Comparison of ENCODE assay signal across 20 mouse cellular contexts in genomic region chr7:120106356-120106755, GRCm38 (mm10). TPM values are rescaled to one million over a fixed set of nuclear protein-coding genes. Genes with fewer than 3 reads are reported as not detected.
A peak's percentile ranks its signal among the peaks of the same experiment; 100 is the strongest.
DNase-seq lines count a peak whose midpoint lies in the region; TF ChIP-seq lines count a peak whose summit lies in the region.
"Had no signal": no experiment of that assay in that cellular context is flagged by ENCODE, and none has a peak within 500 bp of the region (broad histone marks: within the 10 kb centered on the region; RNA-seq: fewer than 3 reads in every experiment).

No protein-coding gene starts in this region.

- peaks cover 9% of the 10 kb centered on the region; the same call in 1 of the 2 replicates for H3K36me3 ChIP-seq in heart, adult 2 months (ENCODE audit: control insufficient read depth, insufficient read depth, low read length)
- H3K36me3 ChIP-seq: hindbrain, embryonic 13.5 days; liver, embryonic 15.5 days; midbrain, embryonic 12.5 days; neural tube, embryonic 15.5 days had no signal

- H3K27ac ChIP-seq in heart, adult 2 months, result no peak overlapping the region
- H3K27ac ChIP-seq: gastrocnemius, adult 2 months; hindbrain, embryonic 13.5 days; limb, embryonic 13.5 days; liver, embryonic 15.5 days; macrophage; midbrain, embryonic 12.5 days; neural tube, embryonic 15.5 days had no signal

- TF ChIP-seq POLR2A in heart, adult 2 months (IDR thresholded peaks at IDR 0.05; ENCODE audit: insufficient read depth, low read depth, low read length), result no peak

- no peak overlapping the region for H3K4me3 ChIP-seq in heart, adult 2 months
- H3K4me3 ChIP-seq: gastrocnemius, adult 2 months; hindbrain, embryonic 13.5 days; limb, embryonic 13.5 days; liver, embryonic 15.5 days; midbrain, embryonic 12.5 days; neural tube, embryonic 15.5 days had no signal

- peaks cover 1% of the 10 kb centered on the region; the same call in 1 of the 2 replicates for H3K4me1 ChIP-seq in heart, adult 2 months (ENCODE audit: control insufficient read depth, insufficient read depth, low read length)

- intact Hi-C loops in heart, adult 2 months (cut with DNase I), result no loop called here

- TF ChIP-seq EP300 in heart, adult 2 months (IDR thresholded peaks at IDR 0.05; ENCODE audit: insufficient read depth, low read depth, low read length), result no peak

- no peaks in the 10 kb centered on the region for H3K27me3 ChIP-seq in heart, adult 2 months (ENCODE audit: control insufficient read depth, insufficient read depth, low read length)
- H3K27me3 ChIP-seq: limb, embryonic 13.5 days; neural tube, embryonic 15.5 days had no signal

- H3K9ac ChIP-seq in heart, adult 2 months (ENCODE audit: low read depth, low read length), result no peak overlapping the region
- H3K9ac ChIP-seq: hindbrain, embryonic 13.5 days; limb, embryonic 13.5 days; liver, embryonic 15.5 days; midbrain, embryonic 12.5 days; neural tube, embryonic 15.5 days had no signal

- WGBS in heart, adult 2 months, result 10% methylated on average over 2 of the region's 2 CpGs

- no peak for TF ChIP-seq CTCF in heart, adult 2 months (IDR thresholded peaks at IDR 0.05)

- no peaks in the 10 kb centered on the region for H3K79me2 ChIP-seq in heart, adult 2 months (replicated peaks; ENCODE audit: control insufficient read depth, insufficient read depth, low read length)

- peak; percentile 53 for DNase-seq in heart, adult 8-10 months (ENCODE audit: low spot score)
- no peak for DNase-seq in heart, adult 2 months
- peak; percentile 29 for DNase-seq in kidney, postnatal 14 days
- DNase-seq in kidney, adult 11 months, result no peak
- peak; percentile 40 for DNase-seq in NIH3T3 (ENCODE audit: low read depth)
- DNase-seq in brain, adult 2 months (ENCODE audit: low read depth, low spot score), result peak; percentile 73
- no peak for DNase-seq in ovary, postnatal 14 days (ENCODE audit: low spot score)
- no peak for DNase-seq in urinary bladder, postnatal 14 days (ENCODE audit: low spot score)
- DNase-seq: adrenal gland, postnatal 36 days; gastrocnemius, adult 2 months; thymus, postnatal 25 days had no signal

RNA-seq across cellular contexts. Expression of gene Tmem159, which starts 4.2 kb away (rescaled TPM):
- total RNA-seq in heart, adult 8-10 months (2022), result 10 to 100 TPM; 23.0 to 29.5 (median 27.1) TPM
- 10 to 100 TPM; 22.2 to 24.1 TPM for total RNA-seq in heart, adult 2 months (2021)
- polyA plus RNA-seq in heart, adult 2 months (2012; rRNA removed), result 29.9 and 38.1 TPM in 2 replicates

RNA-seq across cellular contexts. Expression of gene Dnah3, which starts 11.3 kb away (rescaled TPM):
- total RNA-seq in heart, adult 8-10 months (2022), result under 1 TPM in 1 of 4 experiments, not detected in 3; 0.14 TPM
- total RNA-seq in heart, adult 2 months (2021), result not detected
- 0.59 TPM in 1 of 2 replicates, not detected in the other for polyA plus RNA-seq in heart, adult 2 months (2012; rRNA removed)
- polyA plus RNA-seq: intestine, embryonic 14.5 days; kidney, embryonic 16.5 days; limb, embryonic 13.5 days; liver, embryonic 15.5 days; macrophage; midbrain, embryonic 12.5 days; neural tube, embryonic 15.5 days had no signal

RNA-seq across cellular contexts. Expression of gene Zp2, which starts 38.7 kb away (rescaled TPM):
- total RNA-seq in heart, adult 8-10 months (2022), result 1 to 10 TPM in 1 of 4 experiments, under 1 TPM in 3; 0.78 to 1.6 (median 0.83) TPM
- total RNA-seq in heart, adult 2 months (2021), result under 1 TPM; 0.29 to 0.41 TPM
- 0.41 and 0.76 TPM in 2 replicates for polyA plus RNA-seq in heart, adult 2 months (2012; rRNA removed)
- total RNA-seq: adrenal gland, postnatal 36 days had no signal
- polyA plus RNA-seq: hindbrain, embryonic 13.5 days; intestine, embryonic 14.5 days; kidney, embryonic 16.5 days; liver, embryonic 15.5 days; macrophage; midbrain, embryonic 12.5 days; neural tube, embryonic 15.5 days; testis, adult 2 months had no signal

Comparison
In these comparisons a context has a peak if more than half of its experiments do, and no peak if none do; other contexts are left out.
1. DNase-seq: peak in heart, adult 8-10 months (single experiment), kidney, postnatal 14 days (single experiment), NIH3T3 (single experiment) and brain, adult 2 months (single experiment); none in heart, adult 2 months (0 of 2), kidney, adult 11 months (single experiment), ovary, postnatal 14 days (single experiment) and urinary bladder, postnatal 14 days (single experiment).